Mouse (Mus musculus) frontal cortex, adult 2 months (tissue): ENCODE data around the gene Aipl1. TPM values are rescaled to one million over a fixed set of nuclear protein-coding genes. Genes with fewer than 3 reads are reported as not detected.

Source experiments
- DNase-seq, 2 experiments: peaks; one replicate each; pipeline ENCODE4 v3.0.0; 2022; ENCODE audit warnings: low spot score in 1 of 2; ENCODE audit errors: extremely low spot score in 1 of 2
- polyA plus RNA-seq: library from polyadenylated mRNA; depleted of rRNA; stranded (reverse); fragments of >200 nt; gene quantifications from 2 replicates; pipeline ENCODE4 v1.2.3, GENCODE M21; 2012; rRNA removed

Gene Aipl1
- polyA plus RNA-seq, 1 experiment = 0.38 TPM

- no peak for DNase-seq
These were observed 52.1 kb downstream of the Aipl1 start for GRCm38 (mm10) chr11:71985101-71985711.

DNA sequence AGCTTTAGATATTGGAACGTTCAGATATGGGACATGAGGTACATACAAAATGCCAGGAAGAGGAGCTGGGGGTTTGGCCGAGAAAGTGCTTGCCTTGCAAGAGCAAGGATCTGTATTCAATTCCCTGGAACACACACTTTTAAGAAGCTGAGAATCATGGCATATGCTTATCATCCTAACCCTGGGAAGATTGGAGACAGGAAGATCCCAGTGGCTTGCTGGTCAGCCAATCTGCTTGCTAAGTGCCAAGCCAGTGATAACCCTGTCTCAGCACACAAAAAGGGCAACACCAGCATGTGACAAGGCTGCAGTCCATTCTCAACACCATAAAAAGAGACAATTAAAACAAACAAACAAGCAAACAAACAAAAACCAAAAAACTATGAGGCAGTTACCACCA, 53.2 kb downstream of the Aipl1 start:
- DNase-seq = no peak

Other genes starting within 250 kb of the Aipl1 start
- 0.60 and 0.78 TPM in 2 replicates for gene Pimreg, start 4.5 kb upstream of the Aipl1 start, polyA plus RNA-seq
- 102 and 104 TPM in 2 replicates for gene Pitpnm3, start 98.3 kb upstream of the Aipl1 start, polyA plus RNA-seq
- gene Gm43951, start 169.3 kb upstream of the Aipl1 start, polyA plus RNA-seq = 8.0 and 8.1 TPM in 2 replicates
- 33.4 and 34.1 TPM in 2 replicates for gene 4933427D14Rik, start 169.9 kb upstream of the Aipl1 start, polyA plus RNA-seq
- gene Txndc17, start 170.0 kb upstream of the Aipl1 start, polyA plus RNA-seq = 64.0 and 64.6 TPM in 2 replicates
- gene Med31, start 178.1 kb upstream of the Aipl1 start, polyA plus RNA-seq = 27.1 and 28.9 TPM in 2 replicates
- gene Slc13a5, start 229.7 kb upstream of the Aipl1 start, polyA plus RNA-seq = 12.8 and 15.5 TPM in 2 replicates